Mouse (Mus musculus) heart, postnatal 14 days (tissue): ENCODE data around the gene Nmb. TPM values are rescaled to one million over a fixed set of nuclear protein-coding genes. Genes with fewer than 3 reads are reported as not detected.
A peak's percentile ranks its signal among the peaks of the same experiment; 100 is the strongest.

Source experiments
- DNase-seq, 2 experiments: peaks; one replicate each; pipeline ENCODE4 v3.0.0; 2021 to 2022
- intact Hi-C: fragments of 180-260 bp; cut with DNase I; formaldehyde crosslinking; loops from one replicate; pipeline ENCODE4 v1.15.1; 2025
- total RNA-seq, 2 experiments: library from RNA; stranded (reverse); gene quantifications; 2 replicates each; pipeline ENCODE4 v1.2.3; 2021

The Nmb gene
- total RNA-seq, 2 experiments from 2014 or later, result 5.8 to 8.2 TPM

- DNase-seq, result no peak
- intact Hi-C loops, result loop anchor here (5.0 kb wide), 2 partner anchors 46 to 91 kb away; partner anchors contain the start of genes Sec11a and Zfp592
Observed at GRCm38 (mm10) chr7:80901541-80902274, 3.2 kb downstream of the Nmb start.

GRCm38 (mm10) chr7:80900944-80901501 lies 3.9 kb downstream of the Nmb start, which contains the start of gene Wdr73:
TSS of gene Wdr73 (minus strand) at chr7:80901269.
- intact Hi-C loops, result loop anchor here (5.0 kb wide), 2 partner anchors 46 to 91 kb away; partner anchors contain the start of genes Sec11a and Zfp592
- peak; percentile 92 to 95 for DNase-seq

GRCm38 (mm10) chr7:80897721-80898120 lies 7.2 kb downstream of the Nmb start:
- no peak for DNase-seq
- intact Hi-C loops, result no loop called here

- DNase-seq, result no peak
- intact Hi-C loops, result no loop called here
Observed at GRCm38 (mm10) chr7:80897134-80897533, 7.7 kb downstream of the Nmb start.

GRCm38 (mm10) chr7:80894815-80895519 lies 9.9 kb downstream of the Nmb start:
- no peak for DNase-seq
- intact Hi-C loops, result no loop called here

- intact Hi-C loops, result no loop called here
- DNase-seq, result no peak
Observed at GRCm38 (mm10) chr7:80894196-80894595, 10.7 kb downstream of the Nmb start.

GRCm38 (mm10) chr7:80893753-80894129 lies 11.1 kb downstream of the Nmb start:
- no peak for DNase-seq
- intact Hi-C loops, result no loop called here

- no peak for DNase-seq
- intact Hi-C loops, result no loop called here
Observed at GRCm38 (mm10) chr7:80893086-80893752, 11.7 kb downstream of the Nmb start.

- no peak for DNase-seq
- intact Hi-C loops, result no loop called here
Observed at GRCm38 (mm10) chr7:80889841-80890241, 15.0 kb downstream of the Nmb start.

- peak; percentile 70 to 75 for DNase-seq
- intact Hi-C loops, result no loop called here
Observed at GRCm38 (mm10) chr7:80889021-80889511, 15.8 kb downstream of the Nmb start.

GRCm38 (mm10) chr7:80888595-80888994 lies 16.3 kb downstream of the Nmb start:
- DNase-seq, result no peak
- intact Hi-C loops, result no loop called here

GRCm38 (mm10) chr7:80885666-80886065 lies 19.2 kb downstream of the Nmb start:
- intact Hi-C loops, result loop anchor here (2.0 kb wide), 1 partner anchor 269 kb away; no protein-coding TSS in a partner anchor
- DNase-seq, result no peak

GRCm38 (mm10) chr7:80882830-80883505 lies 21.9 kb downstream of the Nmb start:
- peak in 1 of 2 experiments; percentile 48 for DNase-seq
- intact Hi-C loops, result no loop called here

GRCm38 (mm10) chr7:80875727-80876126 lies 29.1 kb downstream of the Nmb start:
- intact Hi-C loops, result no loop called here
- no peak for DNase-seq

- no peak for DNase-seq
- intact Hi-C loops, result no loop called here
Observed at GRCm38 (mm10) chr7:80873631-80874030, 31.2 kb downstream of the Nmb start.

GRCm38 (mm10) chr7:80873038-80873437 lies 31.8 kb downstream of the Nmb start:
- intact Hi-C loops, result no loop called here
- DNase-seq, result no peak

GRCm38 (mm10) chr7:80868686-80869085 lies 36.2 kb downstream of the Nmb start:
- DNase-seq, result no peak
- intact Hi-C loops, result no loop called here

GRCm38 (mm10) chr7:80866514-80867147 lies 38.2 kb downstream of the Nmb start:
- DNase-seq, result no peak
- intact Hi-C loops, result no loop called here

GRCm38 (mm10) chr7:80865521-80865920 lies 39.4 kb downstream of the Nmb start:
- intact Hi-C loops, result no loop called here
- no peak for DNase-seq

- intact Hi-C loops, result loop anchor here (5.0 kb wide), 1 partner anchor 127 kb away; the partner anchor contains the start of gene Zfp592
Observed at GRCm38 (mm10) chr7:80864831-80865230, 40.0 kb downstream of the Nmb start.

More at GRCm38 (mm10) chr7:80864831-80865230, 40.0 kb downstream of the Nmb start:
- no peak for DNase-seq
